Mouse (Mus musculus): ENCODE results near the gene Arid3a. TPM values are rescaled to one million over a fixed set of nuclear protein-coding genes. Genes with fewer than 3 reads are reported as not detected.

Arid3a gene
- polyA plus RNA-seq, 1 experiment from 2014 or later: 5.5 TPM

- H3K27ac ChIP-seq (ENCODE audit: low read depth): peak overlapping the region; percentile 78
- H3K4me1 ChIP-seq (ENCODE audit: insufficient read depth): peaks cover 33% of the 10 kb centered on the region
- 49% methylated on average over 8 of the region's 8 CpGs for WGBS (ENCODE audit: insufficient replicate concordance)
Observed at GRCm38 (mm10) chr10:79989272-79989786, 62.5 kb downstream of the Arid3a start.

GRCm38 (mm10) chr10:79989870-79990269, 63.0 kb downstream of the Arid3a start:
- 58% methylated on average over 15 of the region's 15 CpGs for WGBS (ENCODE audit: insufficient replicate concordance)
- Histone ChIP-seq H3K9ac (replicated peaks) (peak overlapping the region; percentile 38; the same call in 1 of the 2 replicates), H3K36me3 (replicated peaks; ENCODE audit: insufficient read depth, low read length) (peaks cover 12% of the 10 kb centered on the region), H3K4me3 (ENCODE audit: low read depth, low read length) (peak overlapping the region; percentile 63), H3K27ac (ENCODE audit: low read depth) (peak overlapping the region; percentile 48; the same call in 1 of the 2 replicates), H3K4me2 (ENCODE audit: low read depth, low read length) (peak overlapping the region; percentile 78), H3K27me3 (ENCODE audit: insufficient read depth, low read length) (peaks cover 14% of the 10 kb centered on the region), H3K9me3 (ENCODE audit: low read length) (no peaks in the 10 kb centered on the region), H3K4me1 (ENCODE audit: insufficient read depth) (peaks cover 38% of the 10 kb centered on the region)
- TF ChIP-seq CTCF (IDR thresholded peaks at IDR 0.05; ENCODE audit: low read depth) (no peak), EP300 (IDR thresholded peaks at IDR 0.05; ENCODE audit: low read depth) (no peak)
- ATAC-seq: no peak
- DNase-seq: no peak

More at GRCm38 (mm10) chr10:79989272-79989786, 62.5 kb downstream of the Arid3a start:
- DNase-seq (no peak), ATAC-seq (no peak)
- peaks cover 12% of the 10 kb centered on the region for H3K36me3 ChIP-seq (replicated peaks; ENCODE audit: insufficient read depth, low read length)
- H3K9me3 ChIP-seq (ENCODE audit: low read length): no peaks in the 10 kb centered on the region
- peak overlapping the region; percentile 73 for H3K9ac ChIP-seq (replicated peaks)
- TF ChIP-seq CTCF (IDR thresholded peaks at IDR 0.05; ENCODE audit: low read depth) (no peak), EP300 (IDR thresholded peaks at IDR 0.05; ENCODE audit: low read depth) (no peak)
- H3K4me3 ChIP-seq (ENCODE audit: low read depth, low read length): peak overlapping the region; percentile 63
- peak overlapping the region; percentile 78 for H3K4me2 ChIP-seq (ENCODE audit: low read depth, low read length)
- H3K27me3 ChIP-seq (ENCODE audit: insufficient read depth, low read length): peaks cover 14% of the 10 kb centered on the region

GRCm38 (mm10) chr10:79991099-79991498, 64.3 kb downstream of the Arid3a start:
- 69% methylated on average over 12 of the region's 12 CpGs for WGBS (ENCODE audit: insufficient replicate concordance)
- peaks cover 14% of the 10 kb centered on the region for H3K27me3 ChIP-seq (ENCODE audit: insufficient read depth, low read length)
- H3K36me3 ChIP-seq (replicated peaks; ENCODE audit: insufficient read depth, low read length): peaks cover 12% of the 10 kb centered on the region
- H3K4me2 ChIP-seq (ENCODE audit: low read depth, low read length): 0 out of 2 replicates have a peak overlapping the region, but pooled peaks have one; percentile 9
- peaks cover 39% of the 10 kb centered on the region for H3K4me1 ChIP-seq (ENCODE audit: insufficient read depth)
- ATAC-seq: no peak
- no peaks in the 10 kb centered on the region for H3K9me3 ChIP-seq (ENCODE audit: low read length)
- H3K9ac ChIP-seq (replicated peaks): no peak overlapping the region
- DNase-seq: no peak
- no peak overlapping the region for H3K4me3 ChIP-seq (ENCODE audit: low read depth, low read length)
- H3K27ac ChIP-seq (ENCODE audit: low read depth): no peak overlapping the region
- TF ChIP-seq EP300 (IDR thresholded peaks at IDR 0.05; ENCODE audit: low read depth) (no peak), CTCF (IDR thresholded peaks at IDR 0.05; ENCODE audit: low read depth) (no peak)

- WGBS (ENCODE audit: insufficient replicate concordance): 88% methylated on average over 6 of the region's 6 CpGs
- Histone ChIP-seq H3K27me3 (ENCODE audit: insufficient read depth, low read length) (peaks cover 14% of the 10 kb centered on the region), H3K9ac (replicated peaks) (no peak overlapping the region), H3K9me3 (ENCODE audit: low read length) (no peaks in the 10 kb centered on the region), H3K27ac (ENCODE audit: low read depth) (no peak overlapping the region), H3K4me1 (ENCODE audit: insufficient read depth) (peaks cover 34% of the 10 kb centered on the region), H3K4me2 (ENCODE audit: low read depth, low read length) (0 out of 2 replicates have a peak overlapping the region, but pooled peaks have one; percentile 9), H3K4me3 (ENCODE audit: low read depth, low read length) (no peak overlapping the region), H3K36me3 (replicated peaks; ENCODE audit: insufficient read depth, low read length) (peaks cover 12% of the 10 kb centered on the region)
- TF ChIP-seq EP300 (IDR thresholded peaks at IDR 0.05; ENCODE audit: low read depth): no peak
- TF ChIP-seq CTCF (IDR thresholded peaks at IDR 0.05; ENCODE audit: low read depth): peak; percentile 47
- DNase-seq (no peak), ATAC-seq (no peak)
Observed at GRCm38 (mm10) chr10:79991548-79991947, 64.7 kb downstream of the Arid3a start.

- H3K9me3 ChIP-seq (ENCODE audit: low read length): no peaks in the 10 kb centered on the region
- H3K36me3 ChIP-seq (replicated peaks; ENCODE audit: insufficient read depth, low read length): peaks cover 18% of the 10 kb centered on the region
- TF ChIP-seq EP300 (IDR thresholded peaks at IDR 0.05; ENCODE audit: low read depth): no peak
- no peak for TF ChIP-seq CTCF (IDR thresholded peaks at IDR 0.05; ENCODE audit: low read depth)
- DNase-seq (peak; percentile 67), ATAC-seq (no peak)
- no peak overlapping the region for H3K4me3 ChIP-seq (ENCODE audit: low read depth, low read length)
- peak overlapping the region; percentile 38 for H3K4me2 ChIP-seq (ENCODE audit: low read depth, low read length)
- H3K9ac ChIP-seq (replicated peaks): peak overlapping the region; percentile 46
- H3K27ac ChIP-seq (ENCODE audit: low read depth): peak overlapping the region; percentile 66
- H3K27me3 ChIP-seq (ENCODE audit: insufficient read depth, low read length): 0 out of 2 replicates have a peak, but pooled peaks cover 2% of the 10 kb centered on the region
- H3K4me1 ChIP-seq (ENCODE audit: insufficient read depth): peaks cover 23% of the 10 kb centered on the region
- 48% methylated on average over 16 of the region's 16 CpGs for WGBS (ENCODE audit: insufficient replicate concordance)
Observed at GRCm38 (mm10) chr10:79994397-79995115, 67.7 kb downstream of the Arid3a start.

GRCm38 (mm10) chr10:79995636-79996035, 68.8 kb downstream of the Arid3a start:
- peak overlapping the region; percentile 89 for H3K4me2 ChIP-seq (ENCODE audit: low read depth, low read length)
- no peak for DNase-seq
- peak overlapping the region; percentile 69; the same call in 1 of the 2 replicates for H3K4me3 ChIP-seq (ENCODE audit: low read depth, low read length)
- no peak for TF ChIP-seq CTCF (IDR thresholded peaks at IDR 0.05; ENCODE audit: low read depth)
- TF ChIP-seq EP300 (IDR thresholded peaks at IDR 0.05; ENCODE audit: low read depth): no peak
- H3K27me3 ChIP-seq (ENCODE audit: insufficient read depth, low read length): no peaks in the 10 kb centered on the region
- ATAC-seq: no peak
- peak overlapping the region; percentile 34; the same call in 1 of the 2 replicates for H3K27ac ChIP-seq (ENCODE audit: low read depth)
- no peaks in the 10 kb centered on the region for H3K9me3 ChIP-seq (ENCODE audit: low read length)
- peaks cover 23% of the 10 kb centered on the region for H3K4me1 ChIP-seq (ENCODE audit: insufficient read depth)
- peaks cover 22% of the 10 kb centered on the region for H3K36me3 ChIP-seq (replicated peaks; ENCODE audit: insufficient read depth, low read length)
- 50% methylated on average over 1 of the region's 1 CpGs for WGBS (ENCODE audit: insufficient replicate concordance)
- no peak overlapping the region for H3K9ac ChIP-seq (replicated peaks)
